Mouse (Mus musculus) liver, adult 2 months (tissue): ENCODE results near the gene Sema3d. TPM values are rescaled to one million over a fixed set of nuclear protein-coding genes. Genes with fewer than 3 reads are reported as not detected.

ENCODE experiments used
- DNase-seq: peaks from one replicate; pipeline ENCODE4 v3.0.0-alpha.2; 2011; ENCODE audit warnings: low read depth, low spot score; ENCODE audit errors: extremely low read depth
- H3K27ac ChIP-seq: fragments of 200-500 bp; replicated peaks from 2 replicates; pipeline ENCODE4 v1.5.1; 2012; ENCODE audit warnings: low read depth, mild to moderate bottlenecking, control low read depth, inconsistent platforms, low read length; ENCODE audit not compliant: insufficient read depth
- H3K27me3 ChIP-seq: fragments of 200-500 bp; 2 replicates; pipeline ENCODE4 v1.6.1; 2012; ENCODE audit warnings: mild to moderate bottlenecking, moderate library complexity, low read length, inconsistent platforms; ENCODE audit not compliant: control insufficient read depth, insufficient read depth
- H3K36me3 ChIP-seq: fragments of 200-500 bp; 2 replicates; pipeline ENCODE4 v1.6.1; 2012; ENCODE audit warnings: low read length, inconsistent platforms; ENCODE audit not compliant: control insufficient read depth, insufficient read depth
- H3K4me1 ChIP-seq: fragments of 200-500 bp; 2 replicates; pipeline ENCODE4 v1.6.1; 2011; ENCODE audit warnings: low read length; ENCODE audit not compliant: control insufficient read depth, insufficient read depth
- H3K4me3 ChIP-seq: fragments of 200-500 bp; 2 replicates; pipeline ENCODE4 v1.5.1; 2011; ENCODE audit warnings: low read depth, mild to moderate bottlenecking, control low read depth, low read length, moderate library complexity; ENCODE audit not compliant: insufficient read depth
- H3K79me2 ChIP-seq: fragments of 200-500 bp; 2 replicates; pipeline ENCODE4 v1.6.1; 2012; ENCODE audit warnings: inconsistent platforms, mild to moderate bottlenecking, low read length, moderate library complexity; ENCODE audit not compliant: control insufficient read depth, insufficient read depth
- H3K9ac ChIP-seq: fragments of 200-500 bp; 2 replicates; pipeline ENCODE4 v1.6.1; 2012; ENCODE audit warnings: low read depth, mild to moderate bottlenecking, control low read depth, inconsistent platforms, low read length
- CTCF ChIP-seq: fragments of 200-500 bp; IDR thresholded peaks from 2 replicates; pipeline ENCODE4 v1.5.1; 2011; ENCODE audit warnings: low read depth, low read length, control low read depth
- POLR2A ChIP-seq: fragments of 200-500 bp; IDR thresholded peaks from 2 replicates; pipeline ENCODE4 v1.6.1; 2011; ENCODE audit warnings: low read length, control low read depth; ENCODE audit not compliant: insufficient read depth; ENCODE audit errors: extremely low read depth
- WGBS: fragments of 180-500 bp; shearing (Covaris S2); methylation state at CpG from one replicate; pipeline ENCODE4 v1.1.7; 2018; 5-methylcytosine and 5-hydroxymethylcytosine counted together
- polyA plus RNA-seq: library from polyadenylated mRNA; depleted of rRNA; stranded (reverse); fragments of >200 nt; gene quantifications from 2 replicates; pipeline ENCODE4 v1.2.3, GENCODE M21; 2012
- total RNA-seq: library from RNA; depleted of rRNA; stranded (reverse); fragments of >200 nt; gene quantifications from 2 replicates; pipeline ENCODE4 v1.2.3, GENCODE M21; 2014

Sema3d gene
- total and polyA plus RNA-seq, 2 experiments: 0.33 to 2.5 TPM

GRCm38 (mm10) chr5:12487926-12488325, 104.7 kb downstream of the Sema3d start:
- WGBS: 75% methylated on average over 2 of the region's 2 CpGs

GRCm38 (mm10) chr5:12491704-12492103, 108.5 kb downstream of the Sema3d start:
- 72% methylated on average over 1 of the region's 1 CpGs for WGBS
- Histone ChIP-seq H3K9ac (no peak overlapping the region), H3K27me3 (no peaks in the 10 kb centered on the region), H3K4me3 (no peak overlapping the region), H3K36me3 (no peaks in the 10 kb centered on the region), H3K4me1 (no peaks in the 10 kb centered on the region), H3K27ac (no peak overlapping the region), H3K79me2 (no peaks in the 10 kb centered on the region)
- TF ChIP-seq CTCF (no peak), POLR2A (no peak)
- no peak for DNase-seq

More at GRCm38 (mm10) chr5:12487926-12488325, 104.7 kb downstream of the Sema3d start:
- no peak overlapping the region for H3K27ac ChIP-seq
- H3K27me3 ChIP-seq: no peaks in the 10 kb centered on the region
- DNase-seq: no peak
- H3K9ac ChIP-seq: no peak overlapping the region
- H3K4me1 ChIP-seq: no peaks in the 10 kb centered on the region
- H3K79me2 ChIP-seq: no peaks in the 10 kb centered on the region
- no peak overlapping the region for H3K4me3 ChIP-seq
- TF ChIP-seq POLR2A (no peak), CTCF (no peak)
- no peaks in the 10 kb centered on the region for H3K36me3 ChIP-seq

DNA sequence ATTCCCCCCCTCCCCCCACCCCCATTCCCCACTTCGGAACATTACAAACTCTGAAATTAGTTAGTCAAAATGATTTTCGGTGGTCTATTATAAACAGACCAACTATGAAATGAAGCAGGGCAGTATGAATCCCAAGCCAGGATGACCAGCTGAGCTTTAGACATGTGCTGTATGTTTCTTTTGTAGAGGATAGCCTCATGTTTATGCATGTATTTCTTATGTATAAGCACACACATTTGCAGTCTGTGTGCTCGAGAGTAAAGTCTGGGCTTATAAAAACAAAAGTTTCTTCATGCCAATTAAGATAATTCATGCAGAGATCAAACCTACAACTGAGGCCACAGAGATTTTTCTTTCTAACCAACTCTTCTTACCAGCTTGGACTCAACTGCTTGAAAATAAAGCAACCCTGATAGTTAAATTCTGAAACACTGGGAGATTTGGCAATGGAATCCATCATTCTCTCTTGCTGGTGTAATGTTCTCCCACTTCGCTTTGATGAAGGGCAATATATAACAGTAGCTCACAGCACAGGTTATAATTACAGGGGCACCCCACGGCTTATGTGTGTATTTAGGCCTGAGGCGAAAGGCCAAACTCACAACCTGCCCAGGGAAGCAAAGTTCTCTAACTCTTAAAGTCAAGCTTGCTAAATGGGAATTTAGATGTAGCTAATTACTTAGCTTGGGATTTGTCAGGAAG, 115.2 kb downstream of the Sema3d start:
- Histone ChIP-seq H3K9ac (no peak overlapping the region), H3K4me1 (no peaks in the 10 kb centered on the region), H3K4me3 (no peak overlapping the region), H3K36me3 (no peaks in the 10 kb centered on the region), H3K27ac (no peak overlapping the region), H3K27me3 (no peaks in the 10 kb centered on the region), H3K79me2 (no peaks in the 10 kb centered on the region)
- no peak for DNase-seq
- TF ChIP-seq CTCF (no peak), POLR2A (no peak)
- 77% methylated on average over 6 of the region's 6 CpGs for WGBS

- TF ChIP-seq CTCF: no peak
- TF ChIP-seq POLR2A: no peak
- 77% methylated on average over 5 of the region's 5 CpGs for WGBS
Observed at GRCm38 (mm10) chr5:12499037-12499436, 115.9 kb downstream of the Sema3d start.

GRCm38 (mm10) chr5:12499791-12500504, 116.8 kb downstream of the Sema3d start:
- Histone ChIP-seq H3K27ac (no peak overlapping the region), H3K79me2 (no peaks in the 10 kb centered on the region), H3K36me3 (no peaks in the 10 kb centered on the region), H3K4me3 (no peak overlapping the region), H3K9ac (no peak overlapping the region), H3K27me3 (no peaks in the 10 kb centered on the region), H3K4me1 (no peaks in the 10 kb centered on the region)
- TF ChIP-seq POLR2A: no peak
- no peak for TF ChIP-seq CTCF
- WGBS: 67% methylated on average over 6 of the region's 6 CpGs
- DNase-seq: no peak

More at GRCm38 (mm10) chr5:12499037-12499436, 115.9 kb downstream of the Sema3d start:
- Histone ChIP-seq H3K36me3 (no peaks in the 10 kb centered on the region), H3K9ac (no peak overlapping the region), H3K4me1 (no peaks in the 10 kb centered on the region), H3K79me2 (no peaks in the 10 kb centered on the region), H3K4me3 (no peak overlapping the region), H3K27me3 (no peaks in the 10 kb centered on the region), H3K27ac (no peak overlapping the region)
- no peak for DNase-seq

DNA sequence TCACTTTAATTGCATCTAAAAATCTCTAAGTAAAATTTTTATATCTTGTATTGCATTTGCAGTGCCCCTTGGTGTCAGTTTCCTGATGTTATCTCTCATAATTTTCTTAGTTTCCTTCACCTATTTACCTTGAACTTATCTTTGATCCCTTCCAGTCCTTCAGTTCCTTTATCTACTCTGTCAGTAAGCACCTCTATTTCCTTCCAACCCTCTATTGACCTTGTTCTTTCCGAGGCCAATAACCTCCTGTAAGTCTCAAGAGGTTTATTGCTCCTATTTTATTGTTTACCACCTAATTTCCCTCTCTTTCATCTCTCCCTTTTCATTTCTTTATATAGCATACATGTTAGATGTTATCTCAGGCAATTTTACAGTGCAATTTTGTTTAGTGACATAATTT, 129.3 kb downstream of the Sema3d start:
- no peak for DNase-seq

More for the DNA sequence above, 129.3 kb downstream of the Sema3d start:
- no peaks in the 10 kb centered on the region for H3K36me3 ChIP-seq
- no peak overlapping the region for H3K4me3 ChIP-seq
- no peak overlapping the region for H3K9ac ChIP-seq
- no peak for TF ChIP-seq POLR2A
- no peak for TF ChIP-seq CTCF
- H3K4me1 ChIP-seq: no peaks in the 10 kb centered on the region; the same call in 1 of the 2 replicates
- H3K27ac ChIP-seq: no peak overlapping the region
- H3K27me3 ChIP-seq: no peaks in the 10 kb centered on the region
- WGBS: 34% methylated on average over 1 of the region's 1 CpGs
- H3K79me2 ChIP-seq: no peaks in the 10 kb centered on the region
